Mouse (Mus musculus) cerebellum, adult 2 months (tissue): ENCODE measurements around the gene Smim24.

Experiments
- CTCF ChIP-seq: fragments of 200-500 bp; IDR thresholded peaks from 2 replicates; pipeline ENCODE4 v1.5.1; 2011; ENCODE audit warnings: low read depth, mild to moderate bottlenecking, control low read depth, low read length, moderate library complexity, borderline replicate concordance; ENCODE audit not compliant: insufficient read depth
- POLR2A ChIP-seq: fragments of 200-500 bp; IDR thresholded peaks from 2 replicates; pipeline ENCODE4 v1.6.1; 2011; ENCODE audit warnings: low read length, control low read depth, borderline replicate concordance; ENCODE audit not compliant: insufficient read depth

GRCm38 (mm10) chr10:81428507-81428870, 35.6 kb downstream of the Smim24 start:
- TF ChIP-seq CTCF (no peak), POLR2A (no peak)
